Mouse (Mus musculus): ENCODE measurements at regions not wholly inside any gene's neighbourhood (a gene's known extent, or its start where the extent isn't known, plus 50 kb on each side); places are given as distances from the start of the nearest gene placed in this dataset.

GRCm38 (mm10) chr10:68360765-68361483, 82.4 kb upstream of the Arid5b start:
- Histone ChIP-seq H3K27me3 (ENCODE audit: insufficient read depth, low read length) (no peaks in the 10 kb centered on the region), H3K4me3 (ENCODE audit: low read depth, low read length) (no peak overlapping the region), H3K4me1 (ENCODE audit: insufficient read depth) (no peaks in the 10 kb centered on the region), H3K4me2 (ENCODE audit: low read depth, low read length) (no peak overlapping the region), H3K9ac (replicated peaks) (no peak overlapping the region), H3K27ac (ENCODE audit: low read depth) (no peak overlapping the region), H3K36me3 (replicated peaks; ENCODE audit: insufficient read depth, low read length) (no peaks in the 10 kb centered on the region), H3K9me3 (ENCODE audit: low read length) (peaks cover 5% of the 10 kb centered on the region; the same call in 1 of the 2 replicates)
- 62% methylated on average over 6 of the region's 6 CpGs for WGBS (ENCODE audit: insufficient replicate concordance)
- ATAC-seq (no peak), DNase-seq (no peak)
- TF ChIP-seq CTCF (IDR thresholded peaks at IDR 0.05; ENCODE audit: low read depth) (no peak), EP300 (IDR thresholded peaks at IDR 0.05; ENCODE audit: low read depth) (no peak)

DNA sequence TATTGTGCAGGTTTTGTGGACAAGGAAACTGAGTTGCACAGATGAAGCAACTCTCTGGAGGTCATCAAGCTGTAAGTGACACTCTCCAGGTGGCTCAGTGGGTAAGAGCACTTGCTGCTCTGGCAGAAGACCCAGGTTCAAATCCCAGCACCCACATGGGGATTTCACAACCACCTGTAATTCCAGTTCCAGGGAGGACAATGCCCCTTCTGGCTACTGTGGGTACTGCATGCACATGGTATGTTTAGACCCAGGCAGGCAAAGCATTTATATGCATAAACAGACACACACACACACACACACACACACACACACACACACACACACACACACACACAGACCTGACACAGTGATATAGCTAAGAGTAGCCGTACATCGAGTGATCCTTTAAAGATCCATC, 80.6 kb upstream of the Arid5b start:
- Histone ChIP-seq H3K4me3 (ENCODE audit: low read depth, low read length) (no peak overlapping the region), H3K4me1 (ENCODE audit: insufficient read depth) (no peaks in the 10 kb centered on the region), H3K27ac (ENCODE audit: low read depth) (no peak overlapping the region), H3K27me3 (ENCODE audit: insufficient read depth, low read length) (no peaks in the 10 kb centered on the region), H3K9ac (replicated peaks) (no peak overlapping the region), H3K9me3 (ENCODE audit: low read length) (no peaks in the 10 kb centered on the region), H3K4me2 (ENCODE audit: low read depth, low read length) (no peak overlapping the region), H3K36me3 (replicated peaks; ENCODE audit: insufficient read depth, low read length) (no peaks in the 10 kb centered on the region)
- DNase-seq (no peak), ATAC-seq (no peak)
- WGBS (ENCODE audit: insufficient replicate concordance) = 87% methylated on average over 2 of the region's 2 CpGs
- no peak for TF ChIP-seq EP300 (IDR thresholded peaks at IDR 0.05; ENCODE audit: low read depth)
- peak; percentile 48 for TF ChIP-seq CTCF (IDR thresholded peaks at IDR 0.05; ENCODE audit: low read depth)

DNA sequence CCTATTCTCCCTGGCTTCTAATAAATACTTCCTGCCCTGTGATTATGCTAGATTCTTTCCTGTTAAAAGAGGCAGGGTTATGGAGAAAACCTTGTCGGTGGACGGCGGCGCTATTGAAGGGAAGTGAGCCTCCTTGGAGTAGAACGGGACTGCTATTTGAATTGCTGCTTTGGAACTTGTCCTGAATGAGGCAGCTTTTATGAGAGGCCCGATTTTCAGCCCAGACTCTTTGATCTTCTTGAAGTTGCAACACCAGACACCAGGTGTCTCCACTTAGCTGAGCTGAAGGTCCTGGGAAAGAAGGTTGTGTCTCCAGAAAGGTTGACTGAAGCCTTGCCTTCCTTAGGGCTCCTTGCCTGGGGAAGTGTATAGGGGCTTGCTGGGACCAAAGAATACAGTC, 78.4 kb upstream of the Arid5b start:
- Histone ChIP-seq H3K9me3 (ENCODE audit: low read length) (no peaks in the 10 kb centered on the region), H3K4me3 (ENCODE audit: low read depth, low read length) (no peak overlapping the region), H3K9ac (replicated peaks) (no peak overlapping the region), H3K4me1 (ENCODE audit: insufficient read depth) (no peaks in the 10 kb centered on the region), H3K27me3 (ENCODE audit: insufficient read depth, low read length) (no peaks in the 10 kb centered on the region), H3K27ac (ENCODE audit: low read depth) (no peak overlapping the region), H3K4me2 (ENCODE audit: low read depth, low read length) (no peak overlapping the region), H3K36me3 (replicated peaks; ENCODE audit: insufficient read depth, low read length) (no peaks in the 10 kb centered on the region)
- TF ChIP-seq EP300 (IDR thresholded peaks at IDR 0.05; ENCODE audit: low read depth) = no peak
- TF ChIP-seq CTCF (IDR thresholded peaks at IDR 0.05; ENCODE audit: low read depth) = peak; percentile 50
- no peak for ATAC-seq
- WGBS (ENCODE audit: insufficient replicate concordance) = 64% methylated on average over 6 of the region's 6 CpGs
- DNase-seq = no peak

- Histone ChIP-seq H3K9me3 (ENCODE audit: low read length) (no peaks in the 10 kb centered on the region), H3K4me3 (ENCODE audit: low read depth, low read length) (no peak overlapping the region), H3K4me1 (ENCODE audit: insufficient read depth) (no peaks in the 10 kb centered on the region; the same call in 1 of the 2 replicates), H3K36me3 (replicated peaks; ENCODE audit: insufficient read depth, low read length) (no peaks in the 10 kb centered on the region), H3K4me2 (ENCODE audit: low read depth, low read length) (no peak overlapping the region), H3K27me3 (ENCODE audit: insufficient read depth, low read length) (no peaks in the 10 kb centered on the region), H3K27ac (ENCODE audit: low read depth) (no peak overlapping the region), H3K9ac (replicated peaks) (no peak overlapping the region)
- no peak for TF ChIP-seq CTCF (IDR thresholded peaks at IDR 0.05; ENCODE audit: low read depth)
- no peak for TF ChIP-seq EP300 (IDR thresholded peaks at IDR 0.05; ENCODE audit: low read depth)
- no peak for DNase-seq
- 80% methylated on average over 5 of the region's 5 CpGs for WGBS (ENCODE audit: insufficient replicate concordance)
- ATAC-seq = no peak
Observed at GRCm38 (mm10) chr10:68356521-68356920, 78.0 kb upstream of the Arid5b start.

GRCm38 (mm10) chr10:68356093-68356485, 77.5 kb upstream of the Arid5b start:
- ATAC-seq = no peak
- Histone ChIP-seq H3K27ac (ENCODE audit: low read depth) (0 out of 2 replicates have a peak overlapping the region, but pooled peaks have one; percentile 77), H3K9ac (replicated peaks) (no peak overlapping the region), H3K27me3 (ENCODE audit: insufficient read depth, low read length) (no peaks in the 10 kb centered on the region), H3K9me3 (ENCODE audit: low read length) (no peaks in the 10 kb centered on the region), H3K36me3 (replicated peaks; ENCODE audit: insufficient read depth, low read length) (no peaks in the 10 kb centered on the region), H3K4me3 (ENCODE audit: low read depth, low read length) (no peak overlapping the region), H3K4me1 (ENCODE audit: insufficient read depth) (peaks cover 4% of the 10 kb centered on the region; the same call in 1 of the 2 replicates), H3K4me2 (ENCODE audit: low read depth, low read length) (no peak overlapping the region)
- no peak for DNase-seq
- WGBS (ENCODE audit: insufficient replicate concordance) = 64% methylated on average over 6 of the region's 6 CpGs
- TF ChIP-seq CTCF (IDR thresholded peaks at IDR 0.05; ENCODE audit: low read depth) = no peak
- TF ChIP-seq EP300 (IDR thresholded peaks at IDR 0.05; ENCODE audit: low read depth) = no peak

DNA sequence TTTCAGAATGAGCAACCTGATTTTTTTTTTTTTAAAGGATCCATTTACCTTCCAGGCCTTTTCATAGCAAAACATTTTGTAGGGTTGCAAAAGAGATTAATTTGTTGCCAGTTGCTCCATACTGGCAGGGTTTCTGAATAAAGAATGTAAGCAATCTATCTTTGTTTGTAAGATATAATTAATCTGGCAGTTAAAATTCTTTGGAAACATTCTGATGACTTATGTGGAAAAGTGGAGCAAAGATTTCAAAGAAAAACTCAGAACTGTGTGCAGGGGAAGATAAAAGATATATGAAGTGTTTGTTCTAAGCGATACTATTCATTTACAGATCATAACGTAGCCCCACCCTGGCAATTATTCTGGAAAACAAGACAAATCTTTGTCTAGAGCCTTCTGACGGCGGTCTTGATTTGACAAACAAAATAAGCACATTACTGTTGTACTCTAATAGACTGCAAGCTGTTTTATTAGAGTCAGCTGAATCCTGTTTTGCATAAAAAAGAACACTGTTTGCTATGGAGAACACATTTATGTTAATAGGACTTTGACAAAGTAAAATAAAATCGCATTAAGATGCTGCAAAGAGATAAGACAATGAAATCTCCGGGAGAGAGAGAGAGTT, 77.0 kb upstream of the Arid5b start:
- H3K4me2 ChIP-seq (ENCODE audit: low read depth, low read length) = no peak overlapping the region
- no peaks in the 10 kb centered on the region for H3K27me3 ChIP-seq (ENCODE audit: insufficient read depth, low read length)
- peak overlapping the region; percentile 77 for H3K27ac ChIP-seq (ENCODE audit: low read depth)
- peaks cover 5% of the 10 kb centered on the region; the same call in 1 of the 2 replicates for H3K4me1 ChIP-seq (ENCODE audit: insufficient read depth)
- TF ChIP-seq CTCF (IDR thresholded peaks at IDR 0.05; ENCODE audit: low read depth) = no peak
- no peak for TF ChIP-seq EP300 (IDR thresholded peaks at IDR 0.05; ENCODE audit: low read depth)
- no peak for ATAC-seq
- DNase-seq = no peak
- no peak overlapping the region for H3K4me3 ChIP-seq (ENCODE audit: low read depth, low read length)
- no peaks in the 10 kb centered on the region for H3K36me3 ChIP-seq (replicated peaks; ENCODE audit: insufficient read depth, low read length)
- no peak overlapping the region for H3K9ac ChIP-seq (replicated peaks)
- WGBS (ENCODE audit: insufficient replicate concordance) = 57% methylated on average over 6 of the region's 6 CpGs
- no peaks in the 10 kb centered on the region for H3K9me3 ChIP-seq (ENCODE audit: low read length)
